ENCODE assay signal across 15 mouse cellular contexts in the genomic region with DNA sequence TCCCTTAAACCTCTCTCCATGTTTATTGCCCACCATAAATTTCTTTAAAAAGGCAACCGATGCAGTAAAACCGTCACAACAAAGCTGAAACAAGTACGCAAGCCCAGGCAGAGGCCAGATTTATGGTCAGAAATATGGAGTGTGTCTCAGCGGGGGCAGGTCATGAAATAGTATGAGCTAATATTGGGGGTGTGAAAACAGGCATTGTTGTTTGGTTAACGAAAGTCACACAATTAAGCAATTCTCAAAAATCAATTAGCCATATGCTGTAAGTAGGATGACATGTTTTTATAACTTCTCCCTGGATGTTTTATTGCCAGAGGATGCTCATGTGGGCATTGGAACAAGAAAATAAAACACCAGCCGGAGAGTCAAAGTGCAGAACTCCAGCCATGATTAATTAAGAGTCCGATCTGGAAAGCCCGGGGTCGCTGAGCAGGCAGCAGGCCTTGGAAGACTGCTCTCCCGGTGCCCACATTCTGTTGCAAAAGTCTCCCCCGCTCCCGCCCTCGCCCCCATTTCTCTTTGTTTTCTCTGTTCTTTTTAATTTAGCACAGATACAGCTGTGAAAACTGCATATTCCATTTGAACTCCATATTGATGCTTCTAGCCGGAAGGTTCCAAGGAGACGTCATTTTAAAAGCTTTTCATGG.
A peak's percentile ranks its signal among the peaks of the same experiment; 100 is the strongest.
DNase-seq lines count a peak whose midpoint lies in the region; ATAC-seq lines count a peak whose summit lies in the region.
"Had no signal": no experiment of that assay in that cellular context is flagged by ENCODE, and none has a peak within 500 bp of the region (broad histone marks: within the 10 kb centered on the region; RNA-seq: fewer than 3 reads in every experiment).

No protein-coding gene starts in this region.

- H3K4me3 ChIP-seq in neural tube, embryonic 14.5 days (ENCODE audit: low read depth, low read length): no peak overlapping the region
- H3K4me3 ChIP-seq: embryonic facial prominence, embryonic 12.5 days; forebrain, embryonic 12.5 days had no signal

- peak; percentile 59 for ATAC-seq in neural tube, embryonic 14.5 days (ENCODE audit: low read depth)
- ATAC-seq: inflammation-experienced regulatory T-cells, adult 6 months had no signal

- DNase-seq in heart, adult 11 months: peak; percentile 55
- DNase-seq in heart, adult 8-10 months (ENCODE audit: low spot score): no peak
- peak; percentile 43 to 80 for DNase-seq in layer of hippocampus, adult 18-20 months (ENCODE audit: low spot score in 2 of 2)
- no peak for DNase-seq in layer of hippocampus, postnatal 10 days (ENCODE audit: low spot score in 2 of 2)
- DNase-seq in kidney, postnatal 4 days: peak; percentile 62 to 74
- DNase-seq in ovary, adult 18-20 months (ENCODE audit: low spot score): no peak
- DNase-seq in lung, postnatal 10 days: no peak
- DNase-seq: adrenal gland, postnatal 25 days; cerebellum, adult 11 months; gastrocnemius, postnatal 25 days; lung, postnatal 4 days had no signal

- no peak overlapping the region for H3K9ac ChIP-seq in neural tube, embryonic 14.5 days (replicated peaks; ENCODE audit: low read depth, low read length)
- H3K9ac ChIP-seq: embryonic facial prominence, embryonic 12.5 days; forebrain, embryonic 12.5 days had no signal

- no peaks in the 10 kb centered on the region for H3K36me3 ChIP-seq in neural tube, embryonic 14.5 days (ENCODE audit: control insufficient read depth, insufficient read depth, low read length)
- H3K36me3 ChIP-seq: embryonic facial prominence, embryonic 12.5 days; forebrain, embryonic 12.5 days had no signal

- H3K27ac ChIP-seq in neural tube, embryonic 14.5 days (ENCODE audit: low read depth, low read length): no peak overlapping the region
- H3K27ac ChIP-seq: embryonic facial prominence, embryonic 12.5 days; forebrain, embryonic 12.5 days had no signal

- H3K27me3 ChIP-seq in neural tube, embryonic 14.5 days (ENCODE audit: control insufficient read depth, insufficient read depth, low read length): peaks cover 16% of the 10 kb centered on the region; the same call in 1 of the 2 replicates
- H3K27me3 ChIP-seq: forebrain, embryonic 12.5 days had no signal

- 8% methylated on average over 15 of the region's 15 CpGs for WGBS in neural tube, embryonic 14.5 days

- H3K4me1 ChIP-seq in neural tube, embryonic 14.5 days (ENCODE audit: control insufficient read depth, insufficient read depth, low read length): no peaks in the 10 kb centered on the region; the same call in none of the 2 replicates
- H3K4me1 ChIP-seq: embryonic facial prominence, embryonic 12.5 days had no signal

- H3K9me3 ChIP-seq in neural tube, embryonic 14.5 days (ENCODE audit: control insufficient read depth, low read length): no peaks in the 10 kb centered on the region
- H3K9me3 ChIP-seq: embryonic facial prominence, embryonic 12.5 days; forebrain, embryonic 12.5 days had no signal

- H3K4me2 ChIP-seq in neural tube, embryonic 14.5 days (ENCODE audit: low read depth, low read length): no peak overlapping the region
- H3K4me2 ChIP-seq: embryonic facial prominence, embryonic 12.5 days; forebrain, embryonic 12.5 days had no signal

Comparison
In these comparisons a context has a peak if more than half of its experiments do, and no peak if none do; other contexts are left out.
1. DNase-seq: peak in heart, adult 11 months (single experiment), layer of hippocampus, adult 18-20 months (2 of 2) and kidney, postnatal 4 days (2 of 2); none in heart, adult 8-10 months (single experiment), layer of hippocampus, postnatal 10 days (0 of 2), ovary, adult 18-20 months (single experiment) and lung, postnatal 10 days (single experiment).